Mouse (Mus musculus): Measurements from ENCODE around the gene Chuk. TPM values are rescaled to one million over a fixed set of nuclear protein-coding genes. Genes with fewer than 3 reads are reported as not detected.

Chuk gene
- total RNA-seq, 2 experiments from 2014 or later = 33.4 to 60.7 TPM

GRCm38 (mm10) chr19:44110356-44110755 lies 3.1 kb upstream of the Chuk start:
- DNase-seq (ENCODE audit: low spot score in 2 of 2) = no peak
- intact Hi-C loops (cut with DNase I) = no loop called here

GRCm38 (mm10) chr19:44108996-44109395 lies 1.7 kb upstream of the Chuk start:
- no peak for DNase-seq (ENCODE audit: low spot score in 2 of 2)
- intact Hi-C loops (cut with DNase I) = no loop called here

GRCm38 (mm10) chr19:44107661-44108521 lies 611 bp upstream of the Chuk start:
- peak in 1 of 2 experiments; percentile 12 for DNase-seq (ENCODE audit: low spot score in 2 of 2)
- intact Hi-C loops (cut with DNase I) = no loop called here

- no peak for DNase-seq (ENCODE audit: low spot score in 2 of 2)
- intact Hi-C loops (cut with DNase I) = no loop called here
Measured at GRCm38 (mm10) chr19:44104393-44104792, 2.9 kb downstream of the Chuk start.

GRCm38 (mm10) chr19:44103001-44103400 lies 4.3 kb downstream of the Chuk start:
- DNase-seq (ENCODE audit: low spot score in 2 of 2) = no peak
- intact Hi-C loops (cut with DNase I) = no loop called here

- DNase-seq (ENCODE audit: low spot score in 2 of 2) = no peak
- intact Hi-C loops (cut with DNase I) = no loop called here
Measured at GRCm38 (mm10) chr19:44100840-44101239, 6.4 kb downstream of the Chuk start.

- no peak for DNase-seq (ENCODE audit: low spot score in 2 of 2)
- intact Hi-C loops (cut with DNase I) = no loop called here
Measured at GRCm38 (mm10) chr19:44086278-44086677, 21.0 kb downstream of the Chuk start.

- intact Hi-C loops (cut with DNase I) = no loop called here
- no peak for DNase-seq (ENCODE audit: low spot score in 2 of 2)
Measured at GRCm38 (mm10) chr19:44080920-44081319, 26.4 kb downstream of the Chuk start.

- no peak for DNase-seq (ENCODE audit: low spot score in 2 of 2)
- intact Hi-C loops (cut with DNase I) = no loop called here
Measured at GRCm38 (mm10) chr19:44080023-44080422, 27.3 kb downstream of the Chuk start.

GRCm38 (mm10) chr19:44077024-44077423 lies 30.3 kb downstream of the Chuk start:
- no peak for DNase-seq (ENCODE audit: low spot score in 2 of 2)
- intact Hi-C loops (cut with DNase I) = no loop called here

GRCm38 (mm10) chr19:44076457-44076856 lies 30.8 kb downstream of the Chuk start:
- no peak for DNase-seq (ENCODE audit: low spot score in 2 of 2)
- intact Hi-C loops (cut with DNase I) = no loop called here

GRCm38 (mm10) chr19:44074986-44075385 lies 32.3 kb downstream of the Chuk start:
- no peak for DNase-seq (ENCODE audit: low spot score in 2 of 2)
- intact Hi-C loops (cut with DNase I) = no loop called here

- intact Hi-C loops (cut with DNase I) = no loop called here
- no peak for DNase-seq (ENCODE audit: low spot score in 2 of 2)
Measured at GRCm38 (mm10) chr19:44071166-44071565, 36.1 kb downstream of the Chuk start.

DNA sequence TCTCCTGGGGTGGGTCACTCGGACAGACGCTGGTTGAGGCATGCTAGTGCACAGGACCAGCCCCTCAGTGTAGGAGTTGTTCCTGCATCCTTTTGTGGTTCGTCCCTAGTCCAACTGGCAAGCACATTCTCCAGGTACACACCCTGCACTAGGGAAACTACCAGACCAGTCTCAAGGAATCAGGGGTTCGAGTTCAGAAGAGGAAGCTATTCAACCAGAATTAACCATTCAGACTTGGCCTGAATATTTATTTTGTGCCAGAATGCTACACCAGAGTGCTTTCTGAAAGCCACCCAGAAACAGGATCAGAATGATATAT lies 37.4 kb downstream of the Chuk start:
- DNase-seq (ENCODE audit: low spot score in 2 of 2) = no peak
- intact Hi-C loops (cut with DNase I) = no loop called here

DNA sequence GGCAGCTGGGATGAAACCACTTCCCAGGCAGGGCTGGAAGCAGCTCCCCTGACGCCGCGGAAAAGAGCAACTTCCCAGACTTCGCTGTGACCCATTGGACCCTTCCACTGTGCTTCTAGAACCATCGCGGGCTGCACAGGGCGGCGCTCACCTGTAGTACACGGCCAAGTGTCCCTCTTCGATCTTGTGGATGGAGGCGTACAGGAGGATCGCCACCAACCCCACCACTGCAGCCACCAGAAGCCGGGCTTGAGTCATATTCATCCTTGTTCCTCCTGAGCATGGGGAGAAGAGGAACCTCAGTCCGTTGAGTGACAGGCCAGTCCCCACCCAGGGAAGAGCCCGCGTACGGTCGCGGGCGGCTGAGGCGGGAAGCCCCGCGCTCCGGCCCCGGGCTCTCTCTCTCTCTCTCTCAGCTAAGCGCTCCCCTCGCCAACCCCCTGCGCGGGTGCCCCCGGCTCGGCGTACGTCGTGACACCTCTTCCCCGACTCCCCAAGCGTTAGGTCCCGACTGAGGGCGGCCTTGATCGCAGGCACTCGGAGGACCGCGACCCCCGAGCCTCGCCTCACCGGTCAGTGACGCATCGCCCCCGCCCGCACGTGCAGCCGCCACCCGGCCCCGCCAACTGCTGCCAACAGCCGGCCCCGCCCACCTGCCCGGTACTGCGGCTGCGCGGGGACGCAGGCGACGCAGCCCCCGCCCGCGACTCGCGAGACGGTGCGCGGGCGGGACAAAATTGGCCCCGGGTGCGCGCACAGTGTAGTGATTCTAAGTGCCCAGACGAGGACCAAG lies 38.0 kb downstream of the Chuk start, which contains the start of gene Erlin1:
TSS of gene Erlin1 (minus strand) at position 665 of the 793 bp plus-strand sequence.
- peak; percentile 90 to 93 for DNase-seq (ENCODE audit: low spot score in 2 of 2)

DNA sequence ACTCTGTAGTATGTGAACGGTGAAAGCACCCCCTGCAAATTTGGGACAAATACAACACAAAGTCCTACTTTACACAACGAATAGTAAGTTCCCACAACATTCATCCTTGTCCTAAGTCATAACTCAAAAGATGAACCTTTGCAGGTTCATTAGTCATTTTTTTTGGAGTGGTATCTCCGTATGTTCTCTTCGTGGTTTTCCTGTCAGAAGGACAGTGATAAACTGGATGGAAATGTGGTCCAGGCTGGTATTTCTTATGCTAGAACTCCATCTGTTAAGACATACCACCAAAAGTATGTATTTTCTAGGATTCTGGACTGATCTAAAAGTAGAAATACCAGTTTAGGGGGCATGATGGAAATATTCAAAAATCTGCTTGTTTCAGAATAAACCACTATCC lies 39.0 kb downstream of the Chuk start:
- intact Hi-C loops (cut with DNase I) = no loop called here
- DNase-seq (ENCODE audit: low spot score in 2 of 2) = no peak

More for the DNA sequence above, 38.0 kb downstream of the Chuk start, which contains the start of gene Erlin1:
- intact Hi-C loops (cut with DNase I) = no loop called here

DNA sequence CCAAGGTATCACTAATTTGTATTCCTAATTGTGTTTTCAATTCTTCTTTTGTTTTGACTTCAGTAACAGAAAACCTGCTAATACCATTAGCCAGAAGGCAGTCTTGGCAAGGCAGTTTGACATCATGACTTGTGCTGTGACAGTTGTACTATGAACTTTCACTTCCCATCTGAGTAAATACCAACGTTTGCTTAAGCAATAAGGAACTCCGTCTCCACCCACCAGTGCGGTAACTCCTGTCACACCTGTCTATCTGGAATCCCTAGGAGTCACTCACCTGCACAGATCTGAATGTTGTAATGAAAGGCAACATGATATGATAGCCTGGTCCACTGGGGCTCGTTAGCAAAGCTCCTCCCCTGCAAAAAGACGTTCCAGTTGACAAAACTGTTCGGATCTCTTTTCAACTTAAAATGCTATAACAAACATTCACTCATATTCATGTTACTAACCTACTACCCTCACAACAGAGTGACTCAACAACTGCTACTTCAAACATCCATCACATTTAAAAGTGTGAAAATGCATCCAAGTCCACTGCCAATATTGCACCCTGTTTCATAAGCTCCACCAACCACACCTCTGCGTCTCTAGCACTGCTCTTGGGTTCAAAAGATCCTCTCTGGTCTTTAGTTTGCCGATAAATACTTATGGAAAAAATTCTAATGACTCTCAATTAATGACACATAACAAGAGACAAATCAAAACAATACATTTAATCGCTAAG lies 39.8 kb downstream of the Chuk start:
- no peak for DNase-seq (ENCODE audit: low spot score in 2 of 2)
- intact Hi-C loops (cut with DNase I) = no loop called here

- no peak for DNase-seq (ENCODE audit: low spot score in 2 of 2)
- intact Hi-C loops (cut with DNase I) = no loop called here
Measured at GRCm38 (mm10) chr19:44064734-44065133, 42.5 kb downstream of the Chuk start.

GRCm38 (mm10) chr19:44063773-44064172 lies 43.5 kb downstream of the Chuk start:
- no peak for DNase-seq (ENCODE audit: low spot score in 2 of 2)
- intact Hi-C loops (cut with DNase I) = no loop called here

DNA sequence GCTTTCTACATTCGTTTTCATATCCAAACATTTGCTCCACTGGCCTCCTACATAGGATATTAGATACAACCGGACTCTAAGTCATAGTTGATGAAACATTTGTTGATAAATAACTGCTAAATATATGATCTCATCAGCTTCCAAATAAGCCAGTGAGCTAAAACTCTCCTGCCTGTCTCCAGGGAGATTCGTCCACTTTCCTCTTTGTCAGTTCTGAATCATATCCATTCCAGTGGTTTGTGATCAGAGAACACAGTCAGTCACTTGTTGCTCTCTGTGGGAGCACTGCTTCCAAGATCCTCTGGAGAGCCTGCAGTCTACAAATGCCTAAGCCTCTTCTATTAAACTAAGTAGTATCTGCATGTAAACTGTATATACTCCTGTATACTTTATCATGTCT lies 47.1 kb downstream of the Chuk start:
- intact Hi-C loops (cut with DNase I) = no loop called here
- no peak for DNase-seq (ENCODE audit: low spot score in 2 of 2)
